Mouse (Mus musculus): ENCODE results near the gene Hoxd3. TPM values are rescaled to one million over a fixed set of nuclear protein-coding genes. Genes with fewer than 3 reads are reported as not detected.
A peak's percentile ranks its signal among the peaks of the same experiment; 100 is the strongest.

The Hoxd3 gene
- polyA plus RNA-seq, 1 experiment from 2014 or later: 82.5 TPM

- under 1% methylated on average over 77 of the region's 78 CpGs for WGBS
- Histone ChIP-seq H3K27ac (no peak overlapping the region), H3K4me1 (replicated peaks) (peaks cover 13% of the 10 kb centered on the region), H3K36me3 (no peaks in the 10 kb centered on the region), H3K27me3 (peaks cover 98% of the 10 kb centered on the region), H3K9ac (no peak overlapping the region), H3K4me3 (peak overlapping the region; percentile 20), H3K4me2 (no peak overlapping the region), H3K9me3 (no peaks in the 10 kb centered on the region)
- ATAC-seq (ENCODE audit: low FRiP score): no peak
These were observed 29.9 kb upstream of the Hoxd3 start for GRCm38 (mm10) chr2:74681594-74682531.

GRCm38 (mm10) chr2:74682796-74683195 is 28.9 kb upstream of the Hoxd3 start:
- Histone ChIP-seq H3K4me3 (peak overlapping the region; percentile 20; the same call in 1 of the 2 replicates), H3K9me3 (no peaks in the 10 kb centered on the region), H3K36me3 (no peaks in the 10 kb centered on the region), H3K9ac (no peak overlapping the region), H3K4me2 (no peak overlapping the region), H3K27ac (no peak overlapping the region), H3K27me3 (peaks cover 98% of the 10 kb centered on the region), H3K4me1 (replicated peaks) (peaks cover 13% of the 10 kb centered on the region)
- WGBS: 2% methylated on average over 32 of the region's 51 CpGs
- no peak for ATAC-seq (ENCODE audit: low FRiP score)

DNA sequence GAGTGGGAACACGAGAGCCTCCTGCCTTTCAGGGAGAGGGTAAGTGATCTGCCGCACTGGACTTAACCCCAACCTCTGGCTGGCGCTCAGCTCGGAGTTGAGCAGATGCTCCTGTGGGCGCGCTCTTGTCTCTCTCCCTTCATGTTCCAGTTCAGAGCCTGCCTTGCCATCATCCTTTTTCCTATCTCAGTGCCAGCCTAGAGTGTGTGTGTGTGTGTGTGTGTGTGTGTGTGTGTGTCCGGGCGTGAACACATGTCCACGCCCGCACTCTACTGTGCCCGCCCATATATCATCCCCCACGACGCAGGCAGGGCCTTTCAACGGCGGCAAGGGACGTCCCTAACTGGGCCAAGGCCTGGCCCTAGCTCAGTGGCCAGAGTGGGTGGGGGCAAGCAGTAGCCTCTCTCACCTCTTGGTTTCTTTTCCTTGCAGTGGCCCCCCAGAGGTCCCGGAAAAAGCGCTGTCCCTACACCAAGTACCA is 28.2 kb upstream of the Hoxd3 start:
- peaks cover 98% of the 10 kb centered on the region for H3K27me3 ChIP-seq
- no peaks in the 10 kb centered on the region for H3K36me3 ChIP-seq
- no peak overlapping the region for H3K4me3 ChIP-seq
- no peak overlapping the region for H3K4me2 ChIP-seq
- no peak overlapping the region for H3K9ac ChIP-seq
- 2% methylated on average over 18 of the region's 18 CpGs for WGBS
- H3K9me3 ChIP-seq: no peaks in the 10 kb centered on the region
- H3K27ac ChIP-seq: no peak overlapping the region
- ATAC-seq (ENCODE audit: low FRiP score): no peak
- H3K4me1 ChIP-seq (replicated peaks): peaks cover 13% of the 10 kb centered on the region

DNA sequence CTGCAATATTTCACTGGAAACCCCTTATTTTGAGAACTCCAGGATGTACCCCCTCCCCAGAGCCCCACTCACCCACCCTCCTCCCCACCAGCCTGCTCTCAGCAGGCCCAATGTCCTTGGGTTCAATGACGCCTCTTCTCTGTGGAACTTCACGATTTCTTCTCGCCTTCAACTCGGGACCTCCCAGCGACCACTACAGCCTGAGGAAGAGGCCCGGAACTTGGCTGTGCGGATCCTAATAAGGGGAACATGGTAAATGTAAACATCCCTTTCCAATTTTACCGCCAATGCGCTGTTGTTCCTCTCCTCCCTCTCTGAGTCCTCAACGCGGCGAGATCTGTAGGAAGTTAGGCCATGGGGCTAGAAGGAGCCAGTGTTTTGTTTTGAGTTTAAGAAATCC is 27.6 kb upstream of the Hoxd3 start:
- no peaks in the 10 kb centered on the region for H3K9me3 ChIP-seq
- H3K27ac ChIP-seq: no peak overlapping the region
- peaks cover 13% of the 10 kb centered on the region for H3K4me1 ChIP-seq (replicated peaks)
- H3K4me3 ChIP-seq: no peak overlapping the region
- WGBS: 2% methylated on average over 12 of the region's 12 CpGs
- H3K9ac ChIP-seq: no peak overlapping the region
- no peaks in the 10 kb centered on the region for H3K36me3 ChIP-seq
- ATAC-seq (ENCODE audit: low FRiP score): no peak
- H3K4me2 ChIP-seq: no peak overlapping the region
- H3K27me3 ChIP-seq: peaks cover 98% of the 10 kb centered on the region

DNA sequence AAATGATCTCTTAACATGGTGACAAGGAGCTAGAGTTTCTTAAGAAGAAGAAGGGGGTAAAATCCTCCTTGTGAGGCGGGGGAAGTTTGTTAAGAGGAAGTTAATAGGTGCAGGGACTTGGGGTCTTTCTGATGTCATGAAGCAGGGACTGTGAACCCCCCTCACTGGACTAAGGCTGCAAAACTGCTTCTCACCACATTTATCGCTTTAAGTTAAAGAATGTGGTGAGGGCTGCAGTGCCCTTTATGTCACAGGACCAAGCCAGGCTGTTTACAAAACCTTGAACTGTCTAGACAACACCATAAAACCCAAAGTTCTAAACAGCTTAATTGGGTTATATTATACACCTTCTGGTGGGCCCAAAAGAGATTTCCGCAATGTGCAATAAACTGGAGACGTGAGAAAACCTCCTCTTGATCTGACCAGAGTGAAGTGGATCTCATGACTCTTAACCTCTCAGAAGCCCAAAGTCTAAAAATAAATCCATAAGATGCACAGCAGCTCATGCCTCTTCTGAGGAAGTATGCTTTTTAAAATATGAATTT is 26.6 kb upstream of the Hoxd3 start:
- no peak for ATAC-seq (ENCODE audit: low FRiP score)
- H3K4me3 ChIP-seq: no peak overlapping the region
- H3K36me3 ChIP-seq: no peaks in the 10 kb centered on the region
- H3K9me3 ChIP-seq: no peaks in the 10 kb centered on the region
- H3K27me3 ChIP-seq: peaks cover 98% of the 10 kb centered on the region
- 13% methylated on average over 4 of the region's 4 CpGs for WGBS
- H3K4me2 ChIP-seq: no peak overlapping the region
- H3K4me1 ChIP-seq (replicated peaks): peaks cover 13% of the 10 kb centered on the region
- no peak overlapping the region for H3K9ac ChIP-seq
- H3K27ac ChIP-seq: no peak overlapping the region

DNA sequence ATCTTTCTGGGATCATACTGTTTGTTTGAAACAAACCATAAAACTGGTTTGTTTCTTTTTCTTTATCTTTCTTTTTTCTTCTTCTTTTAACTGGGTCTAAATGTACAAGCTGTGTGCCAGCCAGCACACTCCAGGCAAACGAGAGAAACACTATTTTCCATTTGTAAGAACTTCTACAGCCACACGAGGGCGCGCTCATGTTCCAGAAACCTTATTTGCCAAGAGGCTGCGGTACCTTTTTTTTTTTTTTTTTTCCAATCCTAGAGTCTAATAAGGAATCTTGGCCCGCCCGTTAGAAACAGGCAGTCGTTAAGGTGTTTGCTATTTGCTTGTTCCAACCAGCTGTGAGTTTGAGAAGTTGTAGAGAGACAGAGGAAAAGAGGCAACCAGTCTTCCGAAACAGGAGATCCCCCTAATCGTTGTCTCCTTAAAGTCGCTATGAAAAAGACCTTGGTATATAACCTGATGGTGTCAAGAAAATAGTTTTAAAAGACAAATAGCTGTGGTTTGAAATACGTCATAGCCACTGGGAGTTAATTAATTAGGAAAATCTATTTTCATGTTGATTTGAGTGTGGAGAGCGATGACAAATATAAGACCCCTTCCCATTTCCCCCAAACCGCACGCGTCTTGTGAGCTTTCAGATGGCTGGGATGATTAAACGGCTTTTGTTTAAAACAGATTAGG is 25.3 kb upstream of the Hoxd3 start:
- Histone ChIP-seq H3K4me2 (no peak overlapping the region), H3K27me3 (peaks cover 94% of the 10 kb centered on the region), H3K9ac (no peak overlapping the region), H3K27ac (no peak overlapping the region), H3K9me3 (no peaks in the 10 kb centered on the region), H3K36me3 (no peaks in the 10 kb centered on the region), H3K4me1 (replicated peaks) (peaks cover 15% of the 10 kb centered on the region), H3K4me3 (no peak overlapping the region)
- no peak for ATAC-seq (ENCODE audit: low FRiP score)
- 6% methylated on average over 17 of the region's 17 CpGs for WGBS

- H3K27me3 ChIP-seq: peaks cover 94% of the 10 kb centered on the region
- no peaks in the 10 kb centered on the region for H3K9me3 ChIP-seq
- peaks cover 13% of the 10 kb centered on the region for H3K4me1 ChIP-seq (replicated peaks)
- WGBS: 1% methylated on average over 27 of the region's 27 CpGs
- ATAC-seq (ENCODE audit: low FRiP score): no peak
- H3K9ac ChIP-seq: no peak overlapping the region
- H3K4me3 ChIP-seq: no peak overlapping the region
- no peaks in the 10 kb centered on the region for H3K36me3 ChIP-seq
- H3K4me2 ChIP-seq: no peak overlapping the region
- H3K27ac ChIP-seq: no peak overlapping the region
These were observed 24.6 kb upstream of the Hoxd3 start for GRCm38 (mm10) chr2:74686988-74687697.

- WGBS: under 1% methylated on average over 31 of the region's 31 CpGs
- Histone ChIP-seq H3K36me3 (no peaks in the 10 kb centered on the region), H3K9me3 (no peaks in the 10 kb centered on the region), H3K9ac (no peak overlapping the region), H3K4me2 (no peak overlapping the region), H3K4me1 (replicated peaks) (peaks cover 6% of the 10 kb centered on the region; the same call in 1 of the 2 replicates), H3K4me3 (no peak overlapping the region), H3K27me3 (peaks cover 94% of the 10 kb centered on the region), H3K27ac (no peak overlapping the region)
- no peak for ATAC-seq (ENCODE audit: low FRiP score)
These were observed 23.8 kb upstream of the Hoxd3 start for GRCm38 (mm10) chr2:74687698-74688555.

DNA sequence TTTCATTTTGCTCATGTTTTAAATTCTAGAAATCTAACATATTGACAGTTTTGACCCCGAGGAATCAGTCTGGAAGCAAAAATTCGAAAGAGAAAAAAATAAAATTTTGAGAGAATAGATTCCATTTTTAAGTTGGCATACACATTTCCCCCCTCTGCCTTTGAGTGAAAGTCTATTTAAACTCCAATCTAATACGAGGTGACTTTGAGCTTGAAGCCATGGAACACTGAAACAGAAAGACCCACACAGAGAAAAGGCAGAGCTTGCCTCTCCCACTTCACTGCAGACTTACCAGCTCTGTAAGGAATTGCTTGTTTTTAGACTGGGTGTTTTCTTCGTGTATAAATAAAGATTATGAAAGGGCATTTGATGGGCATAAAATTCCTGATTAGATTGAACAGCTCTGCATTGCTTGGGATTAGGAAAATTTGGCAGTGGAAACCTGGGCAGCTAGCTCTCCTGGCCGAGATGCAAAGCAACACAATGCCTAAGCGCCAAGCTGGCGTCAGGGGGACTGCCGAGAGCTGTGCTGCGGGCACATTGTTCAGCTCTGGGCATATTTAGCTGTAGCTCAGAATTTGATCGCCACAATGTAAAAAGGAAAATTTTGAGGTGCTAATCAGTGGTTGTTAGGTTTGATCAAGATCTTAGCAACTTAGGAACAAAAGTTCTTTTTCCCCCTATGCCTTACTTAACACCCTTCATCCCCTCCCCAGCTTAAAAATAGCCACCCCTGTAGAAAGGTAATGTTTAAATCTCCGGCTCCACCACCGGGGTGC is 22.7 kb upstream of the Hoxd3 start:
- Histone ChIP-seq H3K27ac (no peak overlapping the region), H3K36me3 (no peaks in the 10 kb centered on the region), H3K4me3 (no peak overlapping the region), H3K4me1 (replicated peaks) (peaks cover 6% of the 10 kb centered on the region; the same call in 1 of the 2 replicates), H3K9ac (no peak overlapping the region), H3K9me3 (no peaks in the 10 kb centered on the region), H3K27me3 (peaks cover 94% of the 10 kb centered on the region), H3K4me2 (no peak overlapping the region)
- ATAC-seq (ENCODE audit: low FRiP score): no peak
- 4% methylated on average over 12 of the region's 12 CpGs for WGBS

- Histone ChIP-seq H3K4me1 (replicated peaks) (peaks cover 6% of the 10 kb centered on the region; the same call in 1 of the 2 replicates), H3K4me3 (no peak overlapping the region), H3K9me3 (no peaks in the 10 kb centered on the region), H3K4me2 (no peak overlapping the region), H3K36me3 (no peaks in the 10 kb centered on the region), H3K27me3 (peaks cover 94% of the 10 kb centered on the region), H3K27ac (no peak overlapping the region), H3K9ac (no peak overlapping the region)
- 1% methylated on average over 24 of the region's 24 CpGs for WGBS
- no peak for ATAC-seq (ENCODE audit: low FRiP score)
These were observed 22.0 kb upstream of the Hoxd3 start for GRCm38 (mm10) chr2:74689574-74690337.
